Mouse (Mus musculus) midbrain, embryonic 13.5 days (tissue): ENCODE data around the gene Pdcd7. TPM values are rescaled to one million over a fixed set of nuclear protein-coding genes. Genes with fewer than 3 reads are reported as not detected.

Experiments used
- ATAC-seq: fragments of 200-750 bp; cut with Nextera tagmentation; 2 replicates; pipeline ENCODE4 v1.8.0; 2017; ENCODE audit warnings: mild to moderate bottlenecking, moderate TSS enrichment, moderate library complexity
- H3K27ac ChIP-seq: fragments of 300-500 bp; sonication (generic); 2 replicates; pipeline ENCODE4 v1.5.1; 2015; ENCODE audit warnings: inconsistent platforms, mild to moderate bottlenecking, moderate library complexity
- H3K27me3 ChIP-seq: fragments of 300-500 bp; sonication (generic); 2 replicates; pipeline ENCODE4 v1.6.1; 2015; ENCODE audit warnings: mild to moderate bottlenecking, inconsistent platforms
- H3K36me3 ChIP-seq: fragments of 300-500 bp; sonication (generic); 2 replicates; pipeline ENCODE4 v1.6.1; 2015; ENCODE audit warnings: mild to moderate bottlenecking, inconsistent platforms
- H3K4me1 ChIP-seq: fragments of 300-500 bp; sonication (generic); replicated peaks from 2 replicates; pipeline ENCODE4 v1.6.1; 2015; ENCODE audit warnings: inconsistent platforms
- H3K4me2 ChIP-seq: fragments of 300-500 bp; sonication (generic); replicated peaks from 2 replicates; pipeline ENCODE4 v1.6.1; 2015; ENCODE audit warnings: moderate library complexity, mild to moderate bottlenecking, inconsistent platforms
- H3K4me3 ChIP-seq: fragments of 300-500 bp; sonication (generic); replicated peaks from 2 replicates; pipeline ENCODE4 v1.5.1; 2015; ENCODE audit warnings: mild to moderate bottlenecking, inconsistent platforms
- H3K9ac ChIP-seq: fragments of 300-500 bp; sonication (generic); replicated peaks from 2 replicates; pipeline ENCODE4 v1.6.1; 2015; ENCODE audit warnings: mild to moderate bottlenecking, inconsistent platforms
- H3K9me3 ChIP-seq: fragments of 300-500 bp; sonication (generic); 2 replicates; pipeline ENCODE4 v1.6.1; 2016; ENCODE audit warnings: mild to moderate bottlenecking, inconsistent platforms
- WGBS: fragments of 180-500 bp; shearing (Covaris S2); methylation state at CpG from one replicate; pipeline ENCODE4 v1.1.7; 2015; 5-methylcytosine and 5-hydroxymethylcytosine counted together
- polyA plus RNA-seq: library from polyadenylated mRNA; unstranded; fragments of >200 nt; fragmentation: Nextera tagmentation; extraction: Ambion mirVana; gene quantifications from 2 replicates; pipeline ENCODE4 v1.2.1, GENCODE M21; 2015

Gene Pdcd7
- polyA plus RNA-seq, 1 experiment from 2014 or later, result 7.5 TPM

GRCm38 (mm10) chr9:65386373-65387140 lies 40.7 kb downstream of the Pdcd7 start:
- 41% methylated on average over 8 of the region's 8 CpGs for WGBS
- Histone ChIP-seq H3K27ac (no peak overlapping the region), H3K4me1 (peaks cover 8% of the 10 kb centered on the region), H3K9ac (no peak overlapping the region), H3K9me3 (no peaks in the 10 kb centered on the region), H3K27me3 (peaks cover 34% of the 10 kb centered on the region), H3K4me2 (no peak overlapping the region), H3K4me3 (no peak overlapping the region), H3K36me3 (no peaks in the 10 kb centered on the region)
- no peak for ATAC-seq

- ATAC-seq, result peak; percentile 37
- no peaks in the 10 kb centered on the region for H3K9me3 ChIP-seq
- peak overlapping the region; percentile 42; the same call in 1 of the 2 replicates for H3K9ac ChIP-seq
- H3K4me1 ChIP-seq, result peaks cover 9% of the 10 kb centered on the region
- peak overlapping the region; percentile 41 for H3K4me3 ChIP-seq
- H3K4me2 ChIP-seq, result peak overlapping the region; percentile 54
- 20% methylated on average over 90 of the region's 96 CpGs for WGBS
- no peak overlapping the region for H3K27ac ChIP-seq
- H3K27me3 ChIP-seq, result peaks cover 56% of the 10 kb centered on the region
- no peaks in the 10 kb centered on the region for H3K36me3 ChIP-seq
Observed at GRCm38 (mm10) chr9:65390752-65391612, 45.1 kb downstream of the Pdcd7 start.

DNA sequence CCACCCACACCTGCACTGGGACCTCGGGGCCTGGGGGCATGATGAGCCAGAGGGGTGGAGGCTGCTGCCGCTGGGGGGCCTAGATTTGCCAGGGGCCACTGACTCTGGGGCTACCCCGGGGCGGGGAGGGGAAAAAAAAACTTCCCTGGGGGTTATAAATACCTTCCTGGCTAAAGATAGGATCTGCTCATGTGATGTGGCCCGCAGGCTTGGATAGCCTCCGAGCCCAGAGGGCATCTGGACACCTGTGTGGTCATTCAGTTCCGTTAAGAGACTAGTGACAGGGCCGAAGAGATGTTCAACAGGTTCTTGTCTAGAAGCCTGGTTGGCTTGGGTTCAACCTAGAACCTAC lies 45.7 kb downstream of the Pdcd7 start, which contains the start of gene Kbtbd13:
Kbtbd13 (minus strand) TSS at position 40 of the 352 bp plus-strand sequence.
- Histone ChIP-seq H3K9me3 (no peaks in the 10 kb centered on the region), H3K4me3 (peak within 1 kb of the TSS; percentile 41), H3K4me2 (peak within 1 kb of the TSS; percentile 54), H3K9ac (peak within 1 kb of the TSS; percentile 42; the same call in 1 of the 2 replicates), H3K36me3 (no peaks in the 10 kb centered on the region), H3K27ac (no peak within 1 kb of the TSS), H3K27me3 (peaks cover 56% of the 10 kb centered on the region), H3K4me1 (peaks cover 9% of the 10 kb centered on the region)
- no peak for ATAC-seq
- WGBS, result 54% methylated on average over 8 of the region's 8 CpGs

- no peak overlapping the region for H3K4me3 ChIP-seq
- H3K4me1 ChIP-seq, result peaks cover 9% of the 10 kb centered on the region
- no peaks in the 10 kb centered on the region for H3K9me3 ChIP-seq
- no peak overlapping the region for H3K27ac ChIP-seq
- H3K9ac ChIP-seq, result no peak overlapping the region
- no peak for ATAC-seq
- no peaks in the 10 kb centered on the region for H3K36me3 ChIP-seq
- H3K4me2 ChIP-seq, result no peak overlapping the region
- WGBS, result 33% methylated on average over 6 of the region's 6 CpGs
- peaks cover 56% of the 10 kb centered on the region for H3K27me3 ChIP-seq
Observed at GRCm38 (mm10) chr9:65392638-65393364, 46.9 kb downstream of the Pdcd7 start.

DNA sequence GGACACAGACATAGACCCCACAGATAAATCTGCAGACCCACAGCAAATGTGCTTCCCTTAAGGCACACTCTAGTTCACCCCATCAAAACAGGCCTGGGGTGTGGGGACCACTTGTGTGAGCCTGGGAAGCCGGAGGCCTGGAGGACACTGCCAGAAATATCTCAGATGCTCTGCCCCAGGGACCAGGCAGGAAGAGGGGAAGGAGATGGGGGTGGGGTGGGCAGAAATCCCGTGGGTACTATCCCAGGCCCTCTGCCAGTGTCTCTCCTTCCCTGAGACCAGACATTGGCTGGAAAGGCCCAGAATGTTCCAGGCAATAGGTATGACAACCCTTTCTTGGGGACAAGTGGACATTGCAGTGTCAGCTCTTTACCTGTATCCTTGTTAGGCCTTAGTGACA lies 47.7 kb downstream of the Pdcd7 start:
- ATAC-seq, result no peak
- Histone ChIP-seq H3K36me3 (no peaks in the 10 kb centered on the region), H3K9ac (no peak overlapping the region), H3K9me3 (no peaks in the 10 kb centered on the region), H3K4me3 (no peak overlapping the region), H3K4me2 (no peak overlapping the region), H3K27ac (no peak overlapping the region), H3K4me1 (peaks cover 16% of the 10 kb centered on the region), H3K27me3 (peaks cover 52% of the 10 kb centered on the region)
- WGBS, result 66% methylated on average over 2 of the region's 2 CpGs

DNA sequence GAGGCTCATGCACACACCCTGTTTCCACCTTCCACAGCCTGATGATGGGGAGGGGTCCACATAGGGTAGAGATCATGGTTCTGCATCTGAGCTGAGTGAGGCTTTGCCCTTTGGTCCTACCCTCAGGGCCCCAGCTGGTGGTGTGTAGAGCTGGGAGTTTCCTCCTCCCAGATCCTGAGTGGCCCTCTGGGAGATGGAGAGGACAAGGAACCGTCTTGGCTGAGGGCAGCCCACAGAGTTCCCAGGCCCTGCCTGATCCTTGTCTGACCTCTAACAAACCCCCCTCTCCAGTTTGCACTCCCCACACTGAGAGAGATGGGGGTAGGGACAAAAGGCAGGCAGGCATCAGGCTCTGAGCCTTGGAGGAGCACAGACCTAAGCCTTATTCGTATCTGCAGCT lies 48.5 kb downstream of the Pdcd7 start:
- Histone ChIP-seq H3K9me3 (no peaks in the 10 kb centered on the region), H3K4me2 (no peak overlapping the region)
- whole genome bisulfite sequencing, result 70% methylated on average over 2 of the region's 2 CpGs

GRCm38 (mm10) chr9:65398279-65398678 lies 52.4 kb downstream of the Pdcd7 start, which contains the start of gene Rasl12:
Rasl12 (plus strand) TSS chr9:65398506.
- peak within 1 kb of the TSS; percentile 45 for H3K4me3 ChIP-seq
- peak within 1 kb of the TSS; percentile 55 for H3K9ac ChIP-seq
- peaks cover 11% of the 10 kb centered on the region for H3K27me3 ChIP-seq
- no peaks in the 10 kb centered on the region for H3K36me3 ChIP-seq
- H3K9me3 ChIP-seq, result no peaks in the 10 kb centered on the region
- 0% methylated on average over 24 of the region's 24 CpGs for WGBS
- peaks cover 11% of the 10 kb centered on the region for H3K4me1 ChIP-seq
- H3K4me2 ChIP-seq, result peak within 1 kb of the TSS; percentile 68
- peak; percentile 83 for ATAC-seq
- H3K27ac ChIP-seq, result no peak within 1 kb of the TSS

More for the DNA sequence above, 48.5 kb downstream of the Pdcd7 start:
- no peaks in the 10 kb centered on the region for H3K36me3 ChIP-seq
- no peak for ATAC-seq
- H3K4me1 ChIP-seq, result peaks cover 20% of the 10 kb centered on the region
- H3K27ac ChIP-seq, result no peak overlapping the region
- no peak overlapping the region for H3K9ac ChIP-seq
- H3K27me3 ChIP-seq, result peaks cover 50% of the 10 kb centered on the region
- no peak overlapping the region for H3K4me3 ChIP-seq

DNA sequence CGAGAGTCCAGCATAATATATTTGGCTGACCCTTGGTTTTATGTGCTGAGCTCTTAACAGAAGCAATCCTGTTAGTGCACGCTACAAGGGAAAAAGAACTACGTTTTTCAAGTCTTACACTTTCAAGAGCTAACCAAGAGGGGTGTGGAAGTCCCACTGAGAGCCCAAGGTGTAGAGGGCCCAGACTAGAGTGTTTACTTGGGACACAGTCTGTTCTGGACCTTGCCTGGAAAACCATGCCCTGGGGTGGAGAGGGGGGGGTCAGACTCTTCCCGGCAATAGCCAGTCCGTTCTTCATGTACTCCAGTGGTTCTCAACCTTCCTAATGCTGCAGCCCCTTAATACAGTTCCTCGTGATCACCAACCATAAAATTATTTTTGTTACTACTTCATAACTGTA lies 54.0 kb downstream of the Pdcd7 start:
- ATAC-seq, result no peak
- Histone ChIP-seq H3K27me3 (0 out of 2 replicates have a peak, but pooled peaks cover 6% of the 10 kb centered on the region), H3K4me2 (no peak overlapping the region), H3K36me3 (no peaks in the 10 kb centered on the region), H3K4me3 (no peak overlapping the region), H3K4me1 (peaks cover 11% of the 10 kb centered on the region), H3K9me3 (no peaks in the 10 kb centered on the region), H3K9ac (no peak overlapping the region), H3K27ac (no peak overlapping the region)
- 85% methylated on average over 6 of the region's 6 CpGs for WGBS

DNA sequence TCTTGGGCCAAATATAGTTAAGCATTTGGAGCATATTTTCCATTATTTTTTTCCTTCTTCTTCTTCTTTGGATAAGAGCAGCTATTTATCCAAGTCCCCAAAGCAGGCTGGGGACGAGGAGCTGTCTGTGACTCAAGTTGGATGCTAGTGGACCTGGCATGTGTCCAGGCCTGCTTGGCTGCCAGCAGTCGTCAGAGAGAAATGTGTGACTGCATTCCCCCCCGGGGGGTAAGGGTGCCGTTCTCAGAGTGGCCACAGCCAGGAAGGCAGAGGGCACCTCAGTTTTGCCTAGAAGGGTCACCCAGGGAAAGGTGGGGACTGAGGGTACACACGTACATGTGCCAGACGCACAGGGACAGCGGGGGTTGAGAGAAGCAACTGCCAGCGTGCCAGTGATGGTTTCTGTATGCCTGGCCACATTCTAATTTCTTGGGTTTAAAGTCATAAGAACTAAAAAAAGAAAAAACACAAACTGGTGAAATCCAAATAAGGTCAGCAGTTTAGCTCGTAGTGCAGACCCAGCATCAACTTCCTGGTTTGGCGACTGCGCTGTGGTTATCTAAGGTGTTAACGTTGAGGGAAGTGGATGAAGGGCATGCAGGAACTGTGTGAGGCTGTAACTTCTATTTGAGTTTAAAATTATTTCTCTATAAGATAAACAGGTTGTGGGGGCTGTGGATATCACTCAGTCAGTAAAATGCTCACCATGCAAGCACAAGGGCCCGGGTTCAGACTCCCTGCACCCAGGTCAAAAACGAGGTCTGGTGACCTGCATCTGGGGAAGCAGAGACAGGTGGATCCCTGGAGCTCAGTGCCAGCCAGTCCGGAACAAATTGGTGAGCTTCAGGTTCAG lies 58.7 kb downstream of the Pdcd7 start:
- no peak overlapping the region for H3K4me2 ChIP-seq
- WGBS, result 85% methylated on average over 15 of the region's 15 CpGs
- H3K27ac ChIP-seq, result no peak overlapping the region

DNA sequence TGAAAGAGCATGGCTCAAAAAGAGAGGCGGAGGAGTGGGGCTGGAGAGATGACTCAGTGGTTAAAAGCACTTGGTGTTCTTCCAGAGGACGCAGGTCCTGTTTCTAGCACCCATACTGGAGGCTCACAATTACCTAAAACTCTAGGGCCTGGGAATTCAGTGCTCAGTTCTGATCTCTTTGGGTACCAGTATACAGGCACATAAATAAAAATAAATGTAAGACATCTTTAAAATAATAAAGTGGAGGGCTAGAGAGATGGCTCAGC lies 59.2 kb downstream of the Pdcd7 start:
- Histone ChIP-seq H3K27me3 (no peaks in the 10 kb centered on the region), H3K27ac (no peak overlapping the region), H3K36me3 (no peaks in the 10 kb centered on the region), H3K4me2 (no peak overlapping the region), H3K4me1 (no peaks in the 10 kb centered on the region), H3K9ac (no peak overlapping the region), H3K9me3 (no peaks in the 10 kb centered on the region), H3K4me3 (no peak overlapping the region)
- 67% methylated on average over 2 of the region's 2 CpGs for WGBS
- ATAC-seq, result no peak

More for the DNA sequence above, 58.7 kb downstream of the Pdcd7 start:
- Histone ChIP-seq H3K9ac (no peak overlapping the region), H3K4me3 (no peak overlapping the region), H3K9me3 (no peaks in the 10 kb centered on the region), H3K4me1 (no peaks in the 10 kb centered on the region), H3K36me3 (no peaks in the 10 kb centered on the region), H3K27me3 (no peaks in the 10 kb centered on the region)
- no peak for ATAC-seq

DNA sequence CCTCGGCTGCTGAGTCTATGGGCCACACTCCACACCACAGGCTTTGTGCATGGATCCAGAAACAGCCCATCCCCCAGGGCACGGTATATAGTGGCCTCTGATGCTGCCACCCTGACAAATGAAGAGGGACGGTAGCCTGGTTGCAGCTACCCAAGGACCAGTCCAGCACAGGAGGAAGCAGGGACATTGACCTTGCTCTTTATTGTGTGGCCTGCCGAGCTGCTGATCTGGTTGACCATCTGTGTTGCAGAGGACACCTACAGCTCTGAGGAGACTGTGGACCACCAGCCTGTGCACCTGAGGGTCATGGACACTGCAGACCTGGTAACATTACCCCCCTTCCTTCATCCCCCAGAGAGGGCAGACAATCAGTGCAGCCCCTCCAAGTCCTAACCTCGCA lies 61.4 kb downstream of the Pdcd7 start:
- H3K9ac ChIP-seq, result no peak overlapping the region
- H3K36me3 ChIP-seq, result no peaks in the 10 kb centered on the region
- ATAC-seq, result no peak
- no peaks in the 10 kb centered on the region for H3K27me3 ChIP-seq
- H3K27ac ChIP-seq, result no peak overlapping the region
- H3K9me3 ChIP-seq, result no peaks in the 10 kb centered on the region
- H3K4me3 ChIP-seq, result no peak overlapping the region
- WGBS, result 87% methylated on average over 5 of the region's 5 CpGs
- no peaks in the 10 kb centered on the region for H3K4me1 ChIP-seq
- H3K4me2 ChIP-seq, result no peak overlapping the region
